ENCODE assay signal across 20 mouse cellular contexts in genomic region chr17:84736719-84737118, GRCm38 (mm10). TPM values are rescaled to one million over a fixed set of nuclear protein-coding genes. Genes with fewer than 3 reads are reported as not detected.
DNase-seq lines count a peak whose midpoint lies in the region; ATAC-seq lines count a peak whose summit lies in the region.
"Had no signal": no experiment of that assay in that cellular context is flagged by ENCODE, and none has a peak within 500 bp of the region (broad histone marks: within the 10 kb centered on the region; RNA-seq: fewer than 3 reads in every experiment).

No protein-coding gene starts in this region.

- no peak overlapping the region for H3K4me2 ChIP-seq in neural tube, embryonic 15.5 days
- no peak overlapping the region for H3K4me2 ChIP-seq in embryonic facial prominence, embryonic 14.5 days (ENCODE audit: low read depth, low read length)
- H3K4me2 ChIP-seq: forebrain, embryonic 13.5 days; liver, embryonic 11.5 days had no signal

- 57% methylated on average over 9 of the region's 9 CpGs for WGBS in neural tube, embryonic 15.5 days
- WGBS in embryonic facial prominence, embryonic 14.5 days = 35% methylated on average over 9 of the region's 9 CpGs

- intact Hi-C loops in left cerebral cortex, postnatal 4 days (cut with DNase I) = no loop called here

- H3K9me3 ChIP-seq in neural tube, embryonic 15.5 days (replicated peaks) = no peaks in the 10 kb centered on the region
- H3K9me3 ChIP-seq in embryonic facial prominence, embryonic 14.5 days (ENCODE audit: control insufficient read depth, low read length) = no peaks in the 10 kb centered on the region
- H3K9me3 ChIP-seq: forebrain, embryonic 13.5 days had no signal

- peak; percentile 38 for DNase-seq in neural tube, embryonic 10.5 days (ENCODE audit: extremely low spot score, low spot score)
- DNase-seq in embryo, embryonic 10.5 days (ENCODE audit: low spot score) = peak; percentile 68
- DNase-seq in embryonic facial prominence, embryonic 14.5 days (ENCODE audit: low spot score) = peak; percentile 33
- no peak for DNase-seq in left cerebral cortex, adult 9 months (ENCODE audit: low spot score in 2 of 2)
- no peak for DNase-seq in left cerebral cortex, postnatal 4 days
- DNase-seq in lung, postnatal 10 days = no peak
- DNase-seq: adrenal gland, postnatal 10 days; cerebellum, adult 8-10 months; heart, postnatal 4 days; kidney, adult 2 months; kidney, postnatal 25 days; right cerebral cortex, postnatal 25 days had no signal

- no peak overlapping the region for H3K4me3 ChIP-seq in neural tube, embryonic 15.5 days (replicated peaks)
- H3K4me3 ChIP-seq in embryonic facial prominence, embryonic 14.5 days (ENCODE audit: low read depth, low read length) = no peak overlapping the region
- H3K4me3 ChIP-seq: forebrain, embryonic 13.5 days had no signal

- H3K9ac ChIP-seq in neural tube, embryonic 15.5 days (replicated peaks) = no peak overlapping the region
- no peak overlapping the region for H3K9ac ChIP-seq in embryonic facial prominence, embryonic 14.5 days (ENCODE audit: low read depth, low read length)
- H3K9ac ChIP-seq: forebrain, embryonic 13.5 days had no signal

- no peak for ATAC-seq in neural tube, embryonic 15.5 days (ENCODE audit: low FRiP score)
- ATAC-seq in embryonic facial prominence, embryonic 14.5 days (ENCODE audit: low read depth) = no peak
- ATAC-seq: forebrain, embryonic 13.5 days; lung, postnatal 0 days had no signal

- H3K27ac ChIP-seq in neural tube, embryonic 15.5 days (replicated peaks) = no peak overlapping the region
- H3K27ac ChIP-seq in embryonic facial prominence, embryonic 14.5 days (replicated peaks; ENCODE audit: low read depth, low read length) = 0 out of 2 replicates have a peak overlapping the region, but pooled peaks have one; percentile 15
- H3K27ac ChIP-seq: forebrain, embryonic 13.5 days had no signal

- H3K36me3 ChIP-seq in neural tube, embryonic 15.5 days = peaks cover 5% of the 10 kb centered on the region; the same call in 1 of the 2 replicates
- H3K36me3 ChIP-seq in embryonic facial prominence, embryonic 14.5 days (ENCODE audit: control insufficient read depth, insufficient read depth, low read length) = peaks cover 14% of the 10 kb centered on the region

- peaks cover 9% of the 10 kb centered on the region; the same call in 1 of the 2 replicates for H3K4me1 ChIP-seq in neural tube, embryonic 15.5 days
- H3K4me1 ChIP-seq in embryonic facial prominence, embryonic 14.5 days (ENCODE audit: control insufficient read depth, insufficient read depth, low read length) = peaks cover 20% of the 10 kb centered on the region; the same call in 1 of the 2 replicates
- H3K4me1 ChIP-seq: forebrain, embryonic 13.5 days had no signal

- H3K27me3 ChIP-seq in neural tube, embryonic 15.5 days (replicated peaks) = no peaks in the 10 kb centered on the region
- H3K27me3 ChIP-seq in embryonic facial prominence, embryonic 14.5 days (replicated peaks; ENCODE audit: control insufficient read depth, insufficient read depth, low read length) = no peaks in the 10 kb centered on the region
- H3K27me3 ChIP-seq: forebrain, embryonic 13.5 days had no signal

RNA-seq across cellular contexts. Expression of gene Lrpprc, which starts 53.9 kb away (rescaled TPM):
- 46.5 and 47.2 TPM in 2 replicates for polyA plus RNA-seq in neural tube, embryonic 15.5 days (2015; fragmentation: Nextera tagmentation; extraction: Ambion mirVana)
- 37.8 and 43.2 TPM in 2 replicates for polyA plus RNA-seq in embryonic facial prominence, embryonic 14.5 days (2014; fragmentation: Nextera tagmentation; extraction: Ambion mirVana)
- 10 to 100 TPM; 64.8 to 67.7 TPM for total RNA-seq in left cerebral cortex, postnatal 4 days (2021)

RNA-seq across cellular contexts. Expression of gene Abcg5, which starts 53.9 kb away (rescaled TPM):
- 0.93 and 0.95 TPM in 2 replicates for polyA plus RNA-seq in neural tube, embryonic 15.5 days (2015; fragmentation: Nextera tagmentation; extraction: Ambion mirVana)
- 1.4 and 1.6 TPM in 2 replicates for polyA plus RNA-seq in embryonic facial prominence, embryonic 14.5 days (2014; fragmentation: Nextera tagmentation; extraction: Ambion mirVana)
- total RNA-seq in left cerebral cortex, postnatal 4 days (2021) = under 1 TPM in 1 of 2 experiments, not detected in 1; 0.40 TPM
- total RNA-seq: gastrocnemius, postnatal 4 days; heart, postnatal 4 days; left cerebral cortex, postnatal 10 days; megakaryocyte, adult 5-6 weeks; MEL had no signal

Comparison
In these comparisons a context has a peak if more than half of its experiments do, and no peak if none do; other contexts are left out.
1. DNase-seq: peak in neural tube, embryonic 10.5 days (single experiment), embryo, embryonic 10.5 days (single experiment) and embryonic facial prominence, embryonic 14.5 days (single experiment); none in left cerebral cortex, adult 9 months (0 of 2), left cerebral cortex, postnatal 4 days (single experiment) and lung, postnatal 10 days (single experiment).